Mouse (Mus musculus) intestine, embryonic 16.5 days (tissue): ENCODE measurements around the gene Mcm6. TPM values are rescaled to one million over a fixed set of nuclear protein-coding genes. Genes with fewer than 3 reads are reported as not detected.

Experiments
- ATAC-seq: fragments of 200-750 bp; cut with Nextera tagmentation; 2 replicates; pipeline ENCODE4 v1.8.0; 2017; ENCODE audit warnings: moderate TSS enrichment, moderate library complexity
- H3K27ac ChIP-seq: fragments of 300-500 bp; sonication (generic); 2 replicates; pipeline ENCODE4 v1.5.1; 2014; ENCODE audit warnings: mild to moderate bottlenecking, low read length
- H3K27me3 ChIP-seq: fragments of 300-500 bp; sonication (generic); replicated peaks from 2 replicates; pipeline ENCODE4 v1.6.1; 2014; ENCODE audit warnings: low read length, control low read depth, mixed read lengths; ENCODE audit not compliant: control insufficient read depth, insufficient read depth
- H3K36me3 ChIP-seq: fragments of 300-500 bp; sonication (generic); 2 replicates; pipeline ENCODE4 v1.6.1; 2014; ENCODE audit warnings: low read length, control low read depth; ENCODE audit not compliant: control insufficient read depth, insufficient read depth
- H3K4me1 ChIP-seq: fragments of 300-500 bp; sonication (generic); 2 replicates; pipeline ENCODE4 v1.6.1; 2014; ENCODE audit warnings: low read length, control low read depth, mixed read lengths; ENCODE audit not compliant: control insufficient read depth, insufficient read depth
- H3K4me2 ChIP-seq: fragments of 300-500 bp; sonication (generic); 2 replicates; pipeline ENCODE4 v1.6.1; 2014; ENCODE audit warnings: low read depth, low read length, control low read depth
- H3K4me3 ChIP-seq: fragments of 300-500 bp; sonication (generic); 2 replicates; pipeline ENCODE4 v1.5.1; 2014; ENCODE audit warnings: mild to moderate bottlenecking, low read length
- H3K9ac ChIP-seq: fragments of 300-500 bp; sonication (generic); 2 replicates; pipeline ENCODE4 v1.6.1; 2014; ENCODE audit warnings: low read depth, low read length
- H3K9me3 ChIP-seq: fragments of 300-500 bp; sonication (generic); 2 replicates; pipeline ENCODE4 v1.6.1; 2016; ENCODE audit warnings: low read length, control low read depth; ENCODE audit not compliant: control insufficient read depth
- WGBS: fragments of 180-500 bp; shearing (Covaris S2); extraction: QIAGEN DNeasy Blood & Tissue Kit; methylation state at CpG from one replicate; pipeline ENCODE4 v1.1.7; 2014; 5-methylcytosine and 5-hydroxymethylcytosine counted together
- polyA plus RNA-seq: library from polyadenylated mRNA; unstranded; fragments of >200 nt; fragmentation: Nextera tagmentation; extraction: Ambion mirVana; gene quantifications from 2 replicates; pipeline ENCODE4 v1.2.1, GENCODE M21; 2015

Mcm6 gene
- polyA plus RNA-seq, 1 experiment from 2014 or later = 225 TPM

- ATAC-seq = no peak
- Histone ChIP-seq H3K9me3 (no peaks in the 10 kb centered on the region), H3K4me3 (no peak overlapping the region), H3K4me1 (no peaks in the 10 kb centered on the region), H3K36me3 (no peaks in the 10 kb centered on the region), H3K27ac (no peak overlapping the region), H3K9ac (no peak overlapping the region), H3K27me3 (no peaks in the 10 kb centered on the region), H3K4me2 (no peak overlapping the region)
- 85% methylated on average over 2 of the region's 2 CpGs for WGBS
These were observed 32.9 kb upstream of the Mcm6 start for GRCm38 (mm10) chr1:128392382-128392781.

GRCm38 (mm10) chr1:128386487-128386886 is 27.0 kb upstream of the Mcm6 start:
- no peaks in the 10 kb centered on the region for H3K27me3 ChIP-seq
- 88% methylated on average over 7 of the region's 7 CpGs for WGBS
- H3K4me2 ChIP-seq = no peak overlapping the region
- no peak overlapping the region for H3K27ac ChIP-seq
- H3K4me3 ChIP-seq = no peak overlapping the region
- peaks cover 6% of the 10 kb centered on the region; the same call in 1 of the 2 replicates for H3K36me3 ChIP-seq
- no peaks in the 10 kb centered on the region for H3K4me1 ChIP-seq
- no peak for ATAC-seq
- no peaks in the 10 kb centered on the region for H3K9me3 ChIP-seq
- H3K9ac ChIP-seq = no peak overlapping the region

- H3K27ac ChIP-seq = no peak overlapping the region
- no peaks in the 10 kb centered on the region for H3K27me3 ChIP-seq
- no peak overlapping the region for H3K9ac ChIP-seq
- no peak for ATAC-seq
- H3K4me1 ChIP-seq = no peaks in the 10 kb centered on the region
- WGBS = 91% methylated on average over 4 of the region's 4 CpGs
- H3K36me3 ChIP-seq = peaks cover 11% of the 10 kb centered on the region
- H3K4me3 ChIP-seq = no peak overlapping the region
- no peaks in the 10 kb centered on the region for H3K9me3 ChIP-seq
- no peak overlapping the region for H3K4me2 ChIP-seq
These were observed 17.4 kb upstream of the Mcm6 start for GRCm38 (mm10) chr1:128376841-128377240.

GRCm38 (mm10) chr1:128372143-128372860 is 12.8 kb upstream of the Mcm6 start:
- Histone ChIP-seq H3K27ac (no peak overlapping the region), H3K9me3 (no peaks in the 10 kb centered on the region), H3K4me3 (no peak overlapping the region), H3K27me3 (no peaks in the 10 kb centered on the region), H3K36me3 (peaks cover 4% of the 10 kb centered on the region; the same call in 1 of the 2 replicates), H3K4me2 (no peak overlapping the region), H3K9ac (no peak overlapping the region), H3K4me1 (no peaks in the 10 kb centered on the region)
- 77% methylated on average over 7 of the region's 7 CpGs for WGBS
- no peak for ATAC-seq

GRCm38 (mm10) chr1:128368732-128369441 is 9.4 kb upstream of the Mcm6 start:
- Histone ChIP-seq H3K27ac (no peak overlapping the region), H3K4me3 (no peak overlapping the region), H3K27me3 (no peaks in the 10 kb centered on the region), H3K9me3 (no peaks in the 10 kb centered on the region), H3K4me1 (no peaks in the 10 kb centered on the region), H3K36me3 (peaks cover 3% of the 10 kb centered on the region; the same call in 1 of the 2 replicates), H3K4me2 (no peak overlapping the region), H3K9ac (no peak overlapping the region)
- ATAC-seq = peak; percentile 74
- WGBS = 73% methylated on average over 5 of the region's 5 CpGs

- Histone ChIP-seq H3K9me3 (no peaks in the 10 kb centered on the region), H3K4me2 (no peak overlapping the region), H3K9ac (no peak overlapping the region), H3K36me3 (peaks cover 9% of the 10 kb centered on the region; the same call in 1 of the 2 replicates), H3K27ac (no peak overlapping the region), H3K4me3 (no peak overlapping the region), H3K4me1 (peaks cover 18% of the 10 kb centered on the region), H3K27me3 (no peaks in the 10 kb centered on the region)
- no peak for ATAC-seq
- 66% methylated on average over 2 of the region's 2 CpGs for WGBS
These were observed 1.1 kb upstream of the Mcm6 start for GRCm38 (mm10) chr1:128360601-128361000.

- Histone ChIP-seq H3K4me1 (peaks cover 18% of the 10 kb centered on the region), H3K9ac (peak overlapping the region; percentile 90), H3K9me3 (no peaks in the 10 kb centered on the region), H3K27me3 (no peaks in the 10 kb centered on the region), H3K4me2 (peak overlapping the region; percentile 59), H3K4me3 (peak overlapping the region; percentile 94), H3K36me3 (peaks cover 7% of the 10 kb centered on the region), H3K27ac (peak overlapping the region; percentile 92)
- under 1% methylated on average over 35 of the region's 35 CpGs for WGBS
- peak; percentile 85 for ATAC-seq
These were observed 429 bp downstream of the Mcm6 start for GRCm38 (mm10) chr1:128358916-128359553.

- 55% methylated on average over 6 of the region's 6 CpGs for WGBS
- peak overlapping the region; percentile 90 for H3K9ac ChIP-seq
- no peak overlapping the region for H3K27ac ChIP-seq
- ATAC-seq = no peak
- peaks cover 18% of the 10 kb centered on the region for H3K4me1 ChIP-seq
- no peaks in the 10 kb centered on the region for H3K9me3 ChIP-seq
- peak overlapping the region; percentile 59 for H3K4me2 ChIP-seq
- peak overlapping the region; percentile 94 for H3K4me3 ChIP-seq
- no peaks in the 10 kb centered on the region for H3K27me3 ChIP-seq
- peaks cover 9% of the 10 kb centered on the region for H3K36me3 ChIP-seq
These were observed 1.2 kb downstream of the Mcm6 start for GRCm38 (mm10) chr1:128358276-128358675.

- H3K9me3 ChIP-seq = no peaks in the 10 kb centered on the region
- 45% methylated on average over 3 of the region's 3 CpGs for WGBS
- H3K4me1 ChIP-seq = peaks cover 18% of the 10 kb centered on the region
- H3K4me2 ChIP-seq = peak overlapping the region; percentile 59
- no peak for ATAC-seq
- H3K36me3 ChIP-seq = peaks cover 9% of the 10 kb centered on the region; the same call in 1 of the 2 replicates
- H3K4me3 ChIP-seq = peak overlapping the region; percentile 94
- H3K27ac ChIP-seq = no peak overlapping the region; the same call in 1 of the 2 replicates
- peak overlapping the region; percentile 90 for H3K9ac ChIP-seq
- no peaks in the 10 kb centered on the region for H3K27me3 ChIP-seq
These were observed 2.0 kb downstream of the Mcm6 start for GRCm38 (mm10) chr1:128357452-128357851.
